Mouse (Mus musculus) cerebellum, postnatal 36 days (tissue): ENCODE data around the gene Tgif2.
A peak's percentile ranks its signal among the peaks of the same experiment; 100 is the strongest.
"Not testable (repeated sequence)": the region's sequence is repeated elsewhere in the genome, so short reads cannot be mapped to it uniquely, and the experiment has no call there.

Experiments
- DNase-seq, 2 experiments: peaks; one replicate each; pipeline ENCODE4 v3.0.0; 2021 to 2022; ENCODE audit warnings: mixed read lengths in 2 of 2

The Tgif2 gene

GRCm38 (mm10) chr2:156877726-156878125, 37.9 kb downstream of the Tgif2 start:
- no peak for DNase-seq

GRCm38 (mm10) chr2:156879541-156879940, 39.7 kb downstream of the Tgif2 start:
- no peak for DNase-seq

GRCm38 (mm10) chr2:156882431-156883001, 42.7 kb downstream of the Tgif2 start:
- DNase-seq = no peak

GRCm38 (mm10) chr2:156884396-156885211, 44.8 kb downstream of the Tgif2 start:
- no peak for DNase-seq

- not testable (repeated sequence) for DNase-seq
Observed at GRCm38 (mm10) chr2:156885666-156886065, 45.9 kb downstream of the Tgif2 start.

- DNase-seq = no peak
Observed at GRCm38 (mm10) chr2:156886084-156886631, 46.4 kb downstream of the Tgif2 start.

GRCm38 (mm10) chr2:156887017-156887416, 47.2 kb downstream of the Tgif2 start, which contains the start of gene Sla2:
Sla2 (minus strand) TSS chr2:156887192.
- no peak for DNase-seq

- no peak for DNase-seq
Observed at GRCm38 (mm10) chr2:156888490-156888889, 48.7 kb downstream of the Tgif2 start.

GRCm38 (mm10) chr2:156892240-156892639, 52.4 kb downstream of the Tgif2 start:
- no peak for DNase-seq

GRCm38 (mm10) chr2:156892821-156893220, 53.0 kb downstream of the Tgif2 start:
- no peak for DNase-seq

GRCm38 (mm10) chr2:156894496-156895265, 54.9 kb downstream of the Tgif2 start:
- DNase-seq = no peak

- DNase-seq = no peak
Observed at GRCm38 (mm10) chr2:156896384-156896914, 56.6 kb downstream of the Tgif2 start.

GRCm38 (mm10) chr2:156897034-156897433, 57.2 kb downstream of the Tgif2 start:
- DNase-seq = no peak

GRCm38 (mm10) chr2:156898374-156898773, 58.6 kb downstream of the Tgif2 start:
- no peak for DNase-seq

GRCm38 (mm10) chr2:156899184-156899583, 59.4 kb downstream of the Tgif2 start:
- DNase-seq = no peak

- no peak for DNase-seq
Observed at GRCm38 (mm10) chr2:156901344-156901743, 61.5 kb downstream of the Tgif2 start.

- DNase-seq = no peak
Observed at GRCm38 (mm10) chr2:156901883-156902282, 62.1 kb downstream of the Tgif2 start.

- DNase-seq = not testable (repeated sequence)
Observed at GRCm38 (mm10) chr2:156902411-156902810, 62.6 kb downstream of the Tgif2 start.

- DNase-seq = peak in 1 of 2 experiments; percentile 32
Observed at GRCm38 (mm10) chr2:156903367-156903766, 63.6 kb downstream of the Tgif2 start.
